Mouse (Mus musculus) CH12.LX (cell line): ENCODE results near the gene Ddr1. TPM values are rescaled to one million over a fixed set of nuclear protein-coding genes. Genes with fewer than 3 reads are reported as not detected.

ENCODE experiments used
- DNase-seq: peaks from one replicate; pipeline ENCODE4 v3.0.0-alpha.2; 2013; ENCODE audit errors: extremely low read depth
- H3K27ac ChIP-seq: 2 replicates; pipeline ENCODE4 v1.5.1; 2012; ENCODE audit warnings: low read depth, mild to moderate bottlenecking, control low read depth, moderate library complexity; ENCODE audit not compliant: insufficient read depth
- H3K27me3 ChIP-seq: replicated peaks from 2 replicates; pipeline ENCODE3; 2012; ENCODE audit warnings: inconsistent platforms
- H3K36me3 ChIP-seq, 2 experiments: replicated peaks in 1 of 2; 2 replicates each; pipeline versions ENCODE3 to v1.6.1; 2012; ENCODE audit warnings: inconsistent platforms in 1 of 2, low read length in 1 of 2, mild to moderate bottlenecking in 1 of 2, mixed read lengths in 1 of 2, moderate library complexity in 1 of 2; ENCODE audit not compliant: control insufficient read depth in 1 of 2, insufficient read depth in 1 of 2
- H3K4me1 ChIP-seq, 2 experiments: 2 replicates each; pipeline ENCODE4 v1.6.1; 2012; ENCODE audit warnings: inconsistent platforms in 1 of 2, moderate library complexity in 1 of 2; ENCODE audit not compliant: insufficient read depth in 2 of 2, control insufficient read depth in 1 of 2
- H3K4me2 ChIP-seq: 2 replicates; pipeline ENCODE4 v1.6.1; 2012; ENCODE audit warnings: low read depth, mild to moderate bottlenecking, control low read depth; ENCODE audit not compliant: poor library complexity, insufficient read depth, severe bottlenecking
- H3K4me3 ChIP-seq, 3 experiments: fragments of 150-350 bp in 1 of 3; sonication (generic) in 1 of 3; replicated peaks in 1 of 3; 2 replicates each; pipeline versions ENCODE3 to v1.5.1; 2011 to 2012; ENCODE audit warnings: low read depth in 2 of 3, low read length in 2 of 3, mild to moderate bottlenecking in 2 of 3, moderate library complexity in 2 of 3, control low read depth in 1 of 3, improper control_type of control experiment in 1 of 3, inconsistent platforms in 1 of 3, mixed read lengths in 1 of 3; ENCODE audit not compliant: poor library complexity in 1 of 3
- H3K79me2 ChIP-seq: replicated peaks from 2 replicates; pipeline ENCODE4 v1.6.1; 2012; ENCODE audit warnings: mild to moderate bottlenecking, moderate library complexity; ENCODE audit not compliant: control insufficient read depth, poor library complexity, insufficient read depth, severe bottlenecking; ENCODE audit errors: extremely low read depth
- H3K9ac ChIP-seq: 2 replicates; pipeline ENCODE4 v1.6.1; 2012; ENCODE audit warnings: low read depth, mild to moderate bottlenecking, control low read depth, moderate library complexity; ENCODE audit not compliant: insufficient read depth
- H3K9me3 ChIP-seq: replicated peaks from 2 replicates; pipeline ENCODE3; 2012; ENCODE audit warnings: low read length, inconsistent platforms, mixed read lengths
- CHD2 ChIP-seq: IDR thresholded peaks from 2 replicates; pipeline ENCODE4 v1.6.1; 2011; ENCODE audit warnings: low read length, improper control_type of control experiment
- CTCF ChIP-seq, 2 experiments: IDR thresholded peaks in 1 of 2; conservative IDR thresholded peaks in 1 of 2; 2 replicates each; pipeline ENCODE4 v1.5.1; 2011 to 2012; ENCODE audit warnings: low read depth in 2 of 2, low read length in 2 of 2, improper control_type of control experiment in 1 of 2, inconsistent platforms in 1 of 2, mild to moderate bottlenecking in 1 of 2, moderate library complexity in 1 of 2
- ELF1 ChIP-seq: IDR thresholded peaks from 2 replicates; pipeline ENCODE4 v1.6.1; 2014; ENCODE audit warnings: low read depth, mild to moderate bottlenecking, inconsistent platforms, low read length, improper control_type of control experiment
- GABPA ChIP-seq: IDR thresholded peaks from 2 replicates; pipeline ENCODE4 v1.6.1; 2012; ENCODE audit warnings: low read depth, low read length, improper control_type of control experiment, inconsistent platforms; ENCODE audit not compliant: insufficient replicate concordance
- HCFC1 ChIP-seq: IDR thresholded peaks from 2 replicates; pipeline ENCODE4 v1.6.1; 2012; ENCODE audit warnings: low read depth, mild to moderate bottlenecking, inconsistent platforms, low read length, improper control_type of control experiment
- JUN ChIP-seq: IDR thresholded peaks from 2 replicates; pipeline ENCODE4 v1.6.1; 2011; ENCODE audit warnings: low read depth, mild to moderate bottlenecking, low read length, improper control_type of control experiment, moderate library complexity; ENCODE audit not compliant: insufficient read depth
- JUND ChIP-seq: conservative IDR thresholded peaks from 2 replicates; pipeline ENCODE4 v1.6.1; 2011; ENCODE audit warnings: low read depth, low read length, improper control_type of control experiment
- MAFK ChIP-seq: IDR thresholded peaks from 2 replicates; pipeline ENCODE4 v1.6.1; 2011; ENCODE audit warnings: low read length, improper control_type of control experiment; ENCODE audit not compliant: insufficient replicate concordance
- MAZ ChIP-seq: IDR thresholded peaks from 2 replicates; pipeline ENCODE4 v1.6.1; 2012; ENCODE audit warnings: low read depth, mild to moderate bottlenecking, inconsistent platforms, low read length, improper control_type of control experiment, moderate library complexity
- MEF2A ChIP-seq: IDR thresholded peaks from 2 replicates; pipeline ENCODE4 v1.6.1; 2014; ENCODE audit warnings: low read depth, mild to moderate bottlenecking, inconsistent platforms, low read length, improper control_type of control experiment, borderline replicate concordance
- MYC ChIP-seq: IDR thresholded peaks from 2 replicates; pipeline ENCODE4 v1.6.1; 2011; ENCODE audit warnings: low read depth, mild to moderate bottlenecking, improper control_type of control experiment, low read length
- NELFE ChIP-seq: IDR thresholded peaks from 2 replicates; pipeline ENCODE4 v1.6.1; 2011; ENCODE audit warnings: low read depth, low read length, improper control_type of control experiment
- NRF1 ChIP-seq: IDR thresholded peaks from 2 replicates; pipeline ENCODE4 v1.6.1; 2014; ENCODE audit warnings: low read depth, mild to moderate bottlenecking, inconsistent platforms, low read length, improper control_type of control experiment, moderate library complexity
- PAX5 ChIP-seq: IDR thresholded peaks from 2 replicates; pipeline ENCODE4 v1.6.1; 2012; ENCODE audit warnings: low read length, inconsistent platforms, mixed read lengths
- POLR2A ChIP-seq: IDR thresholded peaks from 2 replicates; pipeline ENCODE4 v1.6.1; 2011; ENCODE audit warnings: low read depth, mild to moderate bottlenecking, improper control_type of control experiment, low read length
- SIN3A ChIP-seq: IDR thresholded peaks from 2 replicates; pipeline ENCODE4 v1.6.1; 2012; ENCODE audit warnings: low read length, improper control_type of control experiment, inconsistent platforms
- TBP ChIP-seq: conservative IDR thresholded peaks from 2 replicates; pipeline ENCODE4 v1.6.1; 2011; ENCODE audit warnings: low read depth, low read length, improper control_type of control experiment
- USF2 ChIP-seq: conservative IDR thresholded peaks from 2 replicates; pipeline ENCODE4 v1.6.1; 2011; ENCODE audit warnings: low read depth, low read length, improper control_type of control experiment
- dilution Hi-C: fragments of 300-500 bp; cut with MboI; formaldehyde crosslinking; loops from 2 replicates; pipeline ENCODE4 v1.14.3; 2020; ENCODE audit warnings: low sequenced_read_pairs; ENCODE audit not compliant: extremely low pct_unique_long_range_greater_than_20kb, extremely low pct_ligation_motif_present
- in situ Hi-C: fragments of 300-500 bp; cut with MboI; formaldehyde crosslinking; loops from 3 replicates; pipeline ENCODE4 v1.14.3; 2019; ENCODE audit warnings: low sequenced_read_pairs, low pct_ligation_motif_present, low pct_unique_long_range_greater_than_20kb, mixed read lengths
- polyA plus RNA-seq: library from polyadenylated mRNA; unstranded; fragments of >175 nt; gene quantifications from 2 replicates; pipeline ENCODE4 v1.2.1, GENCODE M21; 2012; ENCODE audit warnings: low read depth; ENCODE audit not compliant: insufficient read length
- total RNA-seq, 2 experiments: library from RNA; depleted of rRNA; stranded (reverse); fragments of 300-350 nt in 1 of 2; fragments of >200 nt in 1 of 2; gene quantifications; 2 replicates each; pipeline ENCODE4 v1.2.3; 2012 to 2014

The Ddr1 gene
- total and polyA plus RNA-seq, 3 experiments = 0.83 to 3.6 (median 3.1) TPM

DNA sequence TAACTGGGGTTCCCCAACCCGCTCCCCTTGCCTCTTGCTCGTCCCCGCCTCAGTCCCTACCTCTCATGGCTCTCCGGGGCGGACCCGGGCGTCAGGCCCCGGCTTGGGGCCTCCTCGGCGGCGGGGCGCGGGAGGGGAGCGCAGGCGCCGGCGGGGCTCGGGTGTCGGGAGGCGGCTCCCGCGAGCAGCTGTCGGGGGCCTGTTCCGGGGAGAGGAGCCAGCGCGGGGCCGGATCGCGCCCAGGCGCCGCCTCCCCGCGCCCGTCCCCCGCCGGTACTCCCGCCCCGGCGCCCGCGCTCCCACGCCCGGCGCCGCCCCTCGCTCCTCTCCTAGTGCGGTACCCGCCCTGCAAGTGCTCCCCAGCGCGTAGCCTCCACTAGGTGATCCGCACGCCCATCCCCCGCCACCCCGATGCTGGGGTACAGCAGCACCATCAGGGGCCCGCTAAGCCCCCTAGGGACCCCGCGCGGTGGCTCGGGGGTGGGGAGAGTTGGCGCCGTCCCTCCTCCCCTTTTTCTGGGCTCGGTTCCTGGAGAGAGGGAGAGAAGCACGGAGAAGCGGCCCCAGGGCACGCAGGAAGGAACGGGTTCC is 4.0 kb downstream of the Ddr1 start:
- Histone ChIP-seq H3K4me1 (peaks cover 5 to 43% of the 10 kb centered on the region in 2 experiments; a peak in 3 of 4 replicates), H3K4me2 (peak overlapping the region; percentile 84), H3K27ac (no peak overlapping the region), H3K9me3 (peaks cover 3% of the 10 kb centered on the region), H3K4me3 (peak overlapping the region; percentile 49 to 60 (median 52)), H3K79me2 (no peaks in the 10 kb centered on the region), H3K27me3 (peaks cover 79% of the 10 kb centered on the region), H3K36me3 (no peaks in the 10 kb centered on the region), H3K9ac (peak overlapping the region; percentile 67)
- in situ Hi-C loops = no loop called here
- no peak for TF ChIP-seq PAX5
- no peak for TF ChIP-seq GABPA
- TF ChIP-seq CHD2 = peak; percentile 50
- no peak for TF ChIP-seq JUND
- TF ChIP-seq SIN3A = no peak
- no peak for TF ChIP-seq TBP
- peak; percentile 8; the same call in 1 of the 2 replicates for TF ChIP-seq ELF1
- no peak for TF ChIP-seq NELFE
- peak; percentile 38; the same call in 1 of the 2 replicates for TF ChIP-seq POLR2A
- TF ChIP-seq MAZ = 0 out of 2 replicates have a peak, but pooled peaks have one; percentile 22
- no peak for TF ChIP-seq MYC
- TF ChIP-seq NRF1 = peak; percentile 57
- TF ChIP-seq JUN = no peak
- no peak for DNase-seq
- dilution Hi-C loops = no loop called here

DNA sequence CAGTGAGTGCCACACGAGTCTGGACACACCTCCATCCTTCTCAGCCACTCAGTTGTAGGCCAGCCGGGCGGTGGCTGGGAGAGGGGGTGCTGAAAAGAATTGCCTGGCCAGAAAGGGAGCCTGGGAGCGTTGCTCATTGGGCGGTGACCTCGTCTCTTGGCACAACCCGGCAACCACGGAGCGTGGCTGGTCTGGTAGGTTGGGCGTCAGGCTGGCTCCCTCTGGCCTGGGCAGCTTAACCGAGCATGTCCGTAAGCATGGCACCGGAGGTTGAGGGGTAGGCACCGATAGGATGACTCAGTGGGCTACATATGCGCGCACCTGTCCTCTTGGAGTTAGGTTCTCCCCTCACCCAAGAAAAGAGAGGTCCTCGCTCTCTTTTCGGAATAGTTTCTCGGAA is 4.5 kb downstream of the Ddr1 start:
- TF ChIP-seq POLR2A (no peak), PAX5 (no peak), CTCF (conservative IDR thresholded peaks at IDR 0.05 in 1 of 2, IDR thresholded peaks at IDR 0.05 in 1 of 2; ENCODE audit: low read depth in 2 of 2, low read length in 2 of 2) (no peak), MEF2A (0 out of 2 replicates have a peak, but pooled peaks have one; percentile 19), HCFC1 (no peak), MYC (no peak), USF2 (no peak), MAFK (no peak)
- Histone ChIP-seq H3K27ac (no peak overlapping the region), H3K4me2 (peak overlapping the region; percentile 84), H3K4me1 (peaks cover 5 to 40% of the 10 kb centered on the region in 2 experiments; a peak in 3 of 4 replicates), H3K9me3 (peaks cover 5% of the 10 kb centered on the region), H3K9ac (peak overlapping the region; percentile 67), H3K4me3 (peak overlapping the region; percentile 49 to 60 (median 52)), H3K36me3 (no peaks in the 10 kb centered on the region), H3K27me3 (peaks cover 80% of the 10 kb centered on the region), H3K79me2 (no peaks in the 10 kb centered on the region)
- in situ Hi-C loops (no loop called here), dilution Hi-C loops (no loop called here)
- no peak for DNase-seq
